Mouse (Mus musculus): ENCODE data around the gene Timm50. TPM values are rescaled to one million over a fixed set of nuclear protein-coding genes. Genes with fewer than 3 reads are reported as not detected.

The Timm50 gene
- total RNA-seq, 2 experiments from 2014 or later = 44.7 to 49.0 TPM

GRCm38 (mm10) chr7:28280630-28281029, 31.2 kb downstream of the Timm50 start:
- DNase-seq (ENCODE audit: extremely low spot score in 1 of 2, low spot score in 2 of 2) = no peak
- intact Hi-C loops (cut with DNase I) = no loop called here

- DNase-seq (ENCODE audit: extremely low spot score in 1 of 2, low spot score in 2 of 2) = no peak
- intact Hi-C loops (cut with DNase I) = no loop called here
These were observed 33.6 kb downstream of the Timm50 start for GRCm38 (mm10) chr7:28278279-28278652.

DNA sequence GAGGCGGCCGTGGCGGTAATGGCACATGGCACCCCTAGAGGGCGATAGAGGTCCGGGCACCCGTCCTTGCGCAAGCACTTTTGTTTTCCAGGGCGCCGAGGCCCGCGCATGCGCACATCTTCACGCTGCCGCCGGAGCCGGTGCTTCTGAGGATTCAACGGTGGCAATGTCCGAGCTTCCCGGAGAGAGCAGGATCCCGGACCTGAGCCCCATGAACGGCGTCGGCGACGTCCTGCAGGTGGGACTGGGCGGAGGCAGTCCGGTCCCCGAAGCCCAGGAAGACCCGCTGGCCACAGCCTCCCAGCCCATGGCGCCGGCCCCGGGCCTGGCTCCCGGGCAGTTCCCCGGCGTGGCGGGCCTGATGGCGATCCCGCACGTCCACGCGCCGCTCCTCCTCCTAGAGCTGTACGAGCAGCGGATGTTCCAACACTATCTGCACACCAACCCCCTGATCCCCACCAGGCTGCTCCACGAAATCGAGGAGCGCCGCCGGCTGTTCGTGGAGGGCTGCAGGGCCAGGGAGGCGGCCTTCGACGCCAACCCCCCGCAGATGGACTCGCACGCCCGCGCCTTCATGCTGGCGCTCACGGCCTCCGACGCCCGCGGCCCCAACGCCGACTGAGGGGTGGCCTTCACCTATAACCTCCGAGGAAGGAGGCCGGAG, 34.1 kb downstream of the Timm50 start, which contains the start of gene Eid2b:
Gene Eid2b (plus strand): TSS at position 125 of the 664 bp plus-strand sequence.
- DNase-seq (ENCODE audit: extremely low spot score in 1 of 2, low spot score in 2 of 2) = peak; percentile 93 to 96
- intact Hi-C loops (cut with DNase I) = no loop called here

DNA sequence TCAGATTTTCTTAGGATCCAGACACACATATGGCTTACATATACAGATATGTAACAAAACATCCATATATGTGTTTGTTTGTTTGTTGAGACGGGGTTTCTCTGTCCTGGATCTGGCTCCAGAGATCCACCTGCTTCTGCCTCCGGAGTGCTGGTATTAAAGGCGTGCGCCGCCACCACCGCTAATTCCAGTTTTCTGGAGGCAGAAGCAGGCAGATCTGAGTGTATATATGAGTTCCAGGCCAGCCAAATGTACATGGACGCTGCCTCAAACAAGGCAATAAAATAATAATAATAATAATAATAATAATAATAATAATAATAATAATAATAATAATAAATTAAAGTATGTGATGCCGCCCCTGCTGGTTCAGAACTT, 34.6 kb downstream of the Timm50 start:
- no peak for DNase-seq (ENCODE audit: extremely low spot score in 1 of 2, low spot score in 2 of 2)
- intact Hi-C loops (cut with DNase I) = no loop called here

- no peak for DNase-seq (ENCODE audit: extremely low spot score in 1 of 2, low spot score in 2 of 2)
- intact Hi-C loops (cut with DNase I) = no loop called here
These were observed 40.1 kb downstream of the Timm50 start for GRCm38 (mm10) chr7:28271761-28272160.

DNA sequence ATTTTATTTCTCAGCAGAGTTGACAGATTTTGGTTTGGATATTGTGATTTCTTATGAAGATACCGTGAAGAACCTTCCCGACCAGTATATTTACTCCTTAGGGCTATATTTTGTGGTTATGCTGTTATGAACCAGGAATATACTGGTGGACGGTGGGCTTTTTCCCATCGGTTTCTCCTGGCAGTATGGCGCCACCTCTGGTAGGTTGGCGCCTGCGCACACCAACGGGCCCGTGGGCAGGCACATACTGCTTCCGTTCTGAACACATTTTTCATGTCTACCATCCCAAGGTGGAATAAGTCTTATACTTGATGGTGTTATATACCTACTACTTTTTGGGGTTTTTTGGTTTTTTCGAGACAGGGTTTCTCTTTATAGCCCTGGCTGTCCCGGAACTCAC, 42.5 kb downstream of the Timm50 start:
- intact Hi-C loops (cut with DNase I) = loop anchor here (5.0 kb wide), 1 partner anchor 62 kb away; no protein-coding TSS in a partner anchor
- no peak for DNase-seq (ENCODE audit: extremely low spot score in 1 of 2, low spot score in 2 of 2)

GRCm38 (mm10) chr7:28268576-28268975, 43.3 kb downstream of the Timm50 start:
- intact Hi-C loops (cut with DNase I) = loop anchor here (5.0 kb wide), 1 partner anchor 61 kb away; no protein-coding TSS in a partner anchor
- no peak for DNase-seq (ENCODE audit: extremely low spot score in 1 of 2, low spot score in 2 of 2)

DNA sequence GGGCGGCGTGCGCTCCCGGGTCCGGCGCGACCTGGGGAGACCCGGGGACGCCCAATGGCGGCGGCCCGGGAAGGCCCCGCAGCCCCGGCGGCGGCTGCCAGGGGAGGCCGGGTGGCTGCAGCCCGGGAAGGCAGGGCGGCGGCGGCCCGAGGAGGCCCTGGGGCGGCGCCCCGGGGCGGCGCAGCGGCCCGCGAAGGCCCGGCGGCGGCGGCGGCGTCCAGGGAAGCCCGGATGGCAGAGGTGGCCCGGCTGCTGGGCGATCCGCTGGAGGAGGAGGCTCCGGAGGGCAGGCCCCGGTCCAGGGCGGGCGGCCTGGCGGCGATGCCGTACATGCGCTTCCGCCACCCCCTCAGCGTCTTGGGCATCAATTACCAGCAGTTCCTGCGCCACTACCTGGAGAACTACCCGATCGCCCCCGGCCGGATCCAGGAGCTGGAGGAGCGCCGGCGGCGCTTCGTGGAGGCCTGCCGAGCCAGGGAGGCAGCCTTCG, 43.8 kb downstream of the Timm50 start:
- intact Hi-C loops (cut with DNase I) = loop anchor here (5.0 kb wide), 1 partner anchor 61 kb away; no protein-coding TSS in a partner anchor
- DNase-seq (ENCODE audit: extremely low spot score in 1 of 2, low spot score in 2 of 2) = peak in 1 of 2 experiments; percentile 77

DNA sequence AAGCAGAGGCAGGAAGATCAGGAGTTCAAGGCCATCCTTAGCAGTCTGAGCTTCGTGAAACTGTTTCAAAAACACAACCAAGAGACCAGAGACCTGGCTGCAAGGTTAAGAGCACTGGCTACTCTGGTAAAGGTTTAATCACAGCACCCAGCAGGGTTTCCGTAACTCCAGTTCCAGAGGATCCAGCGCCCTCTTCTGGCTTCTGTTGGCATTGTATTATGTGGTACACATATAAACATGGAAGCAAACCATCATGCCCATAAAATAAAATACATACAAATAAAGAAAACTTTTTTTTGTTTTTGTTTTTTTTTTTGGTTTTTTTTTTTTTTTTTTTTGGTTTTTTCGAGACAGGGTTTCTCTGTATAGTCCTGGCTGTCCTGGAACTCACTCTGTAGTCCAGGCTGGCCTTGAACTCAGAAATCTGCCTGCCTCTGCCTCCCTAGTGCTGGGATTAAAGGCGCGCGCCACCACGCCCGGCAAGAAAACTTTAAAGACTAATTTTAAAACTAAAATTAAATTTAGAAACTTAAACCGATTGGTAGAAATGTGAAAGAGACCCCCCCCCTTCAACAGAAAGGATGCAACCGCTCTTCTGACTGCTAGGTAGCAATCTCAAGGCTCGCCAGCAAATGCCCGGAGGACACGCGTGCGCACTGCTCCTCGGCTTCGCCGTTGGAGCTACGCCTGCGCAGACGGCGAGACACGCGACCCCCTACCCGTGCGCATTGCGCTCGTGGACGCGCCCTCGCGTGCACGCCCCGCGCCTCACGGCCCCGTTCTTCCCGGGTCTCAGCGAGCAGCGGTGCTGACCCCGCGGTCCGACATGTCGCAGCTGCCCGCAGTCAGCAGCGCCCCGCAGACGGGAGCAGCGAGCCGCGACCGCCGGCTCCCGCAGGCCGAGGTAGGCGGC, 44.5 kb downstream of the Timm50 start, which contains the start of gene Eid2:
Gene Eid2 (plus strand): TSS at position 753 of the 913 bp plus-strand sequence.
- intact Hi-C loops (cut with DNase I) = loop anchor here (5.0 kb wide), 1 partner anchor 60 kb away; no protein-coding TSS in a partner anchor
- DNase-seq (ENCODE audit: extremely low spot score in 1 of 2, low spot score in 2 of 2) = peak; percentile 91 to 94

DNA sequence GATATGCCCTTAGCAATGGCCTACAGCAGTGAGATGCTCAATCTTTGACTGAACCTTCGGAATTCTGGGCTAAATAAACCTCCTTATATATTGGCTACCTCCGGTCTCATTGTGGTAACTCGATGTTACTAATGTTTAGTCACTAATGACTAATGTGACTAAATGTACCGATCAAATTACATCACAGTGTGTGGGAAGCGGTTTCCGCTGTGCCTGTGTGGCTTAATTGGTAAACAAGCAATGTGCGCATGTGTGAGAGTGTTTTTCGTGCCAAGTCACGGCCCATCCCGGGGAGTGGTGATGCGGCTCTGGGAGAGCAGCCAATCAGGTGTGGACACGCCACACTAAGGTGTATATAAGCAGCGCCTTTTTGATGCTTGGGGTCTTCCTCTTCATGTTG, 46.5 kb downstream of the Timm50 start:
- intact Hi-C loops (cut with DNase I) = loop anchor here (5.0 kb wide), 1 partner anchor 58 kb away; no protein-coding TSS in a partner anchor
- no peak for DNase-seq (ENCODE audit: extremely low spot score in 1 of 2, low spot score in 2 of 2)

GRCm38 (mm10) chr7:28263786-28264185, 48.1 kb downstream of the Timm50 start:
- intact Hi-C loops (cut with DNase I) = no loop called here
- DNase-seq (ENCODE audit: extremely low spot score in 1 of 2, low spot score in 2 of 2) = peak in 1 of 2 experiments; percentile 69

DNA sequence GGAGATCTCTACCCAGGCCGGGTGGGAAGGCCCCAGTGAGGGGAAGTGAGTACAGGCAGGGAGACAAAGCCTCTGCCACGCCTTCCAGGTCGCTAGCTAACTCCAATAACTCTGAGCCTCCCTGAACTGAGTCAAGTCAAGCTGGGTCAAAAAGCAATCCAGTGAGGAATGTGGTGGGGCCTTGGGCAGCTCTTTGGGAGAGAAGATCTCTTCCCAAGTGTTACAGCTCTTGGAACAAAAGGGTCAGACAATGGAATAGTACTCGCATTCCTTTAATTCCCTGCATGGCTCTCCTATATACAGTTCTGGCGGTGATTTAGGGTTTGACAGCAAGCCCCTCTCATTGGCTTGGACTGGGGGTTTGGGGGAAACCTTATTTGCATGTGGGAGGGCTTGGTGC, 49.0 kb downstream of the Timm50 start:
- DNase-seq (ENCODE audit: extremely low spot score in 1 of 2, low spot score in 2 of 2) = no peak
- intact Hi-C loops (cut with DNase I) = no loop called here

Other genes with a start within 250 kb of the Timm50 start
- under 1 TPM; 0.15 to 0.36 TPM for gene Fcgbp, start 240.8 kb downstream of the Timm50 start, total RNA-seq (2021)
- gene 9530053A07Rik, start 182.6 kb downstream of the Timm50 start, total RNA-seq (2021) = not detected
- 10 to 100 TPM; 69.4 to 74.5 TPM for gene Fbl, start 142.4 kb downstream of the Timm50 start, total RNA-seq (2021)
- 10 to 100 TPM; 32.9 to 34.8 TPM for gene Dyrk1b, start 132.6 kb downstream of the Timm50 start, total RNA-seq (2021)
- 10 to 100 TPM; 73.5 to 79.5 TPM for gene Eid2, start 44.2 kb downstream of the Timm50 start, total RNA-seq (2021)
- gene Eid2b, start 34.3 kb downstream of the Timm50 start, total RNA-seq (2021) = 10 to 100 TPM; 41.8 to 44.2 TPM
- gene Selenov, start 20.9 kb downstream of the Timm50 start, total RNA-seq (2021) = 1 to 10 TPM; 2.9 to 4.5 TPM
- 1 to 10 TPM; 1.8 to 3.1 TPM for gene Dll3, start 9.8 kb downstream of the Timm50 start, total RNA-seq (2021)
- gene Supt5, start 26.7 kb upstream of the Timm50 start, total RNA-seq (2021) = 100 to 1,000 TPM; 113 to 114 TPM
- 100 to 1,000 TPM; 642 to 668 TPM for gene Rps16, start 38.6 kb upstream of the Timm50 start, total RNA-seq (2021)
- gene Plekhg2, start 60.5 kb upstream of the Timm50 start, total RNA-seq (2021) = 10 to 100 TPM; 10.0 to 12.3 TPM
- gene Zfp36, start 68.2 kb upstream of the Timm50 start, total RNA-seq (2021) = 1 to 10 TPM; 1.8 to 2.4 TPM
- 10 to 100 TPM; 18.5 to 19.3 TPM for gene Med29, start 80.6 kb upstream of the Timm50 start, total RNA-seq (2021)
- gene Paf1, start 80.9 kb upstream of the Timm50 start, total RNA-seq (2021) = 10 to 100 TPM; 65.3 to 66.1 TPM
- gene Gmfg, start 125.4 kb upstream of the Timm50 start, total RNA-seq (2021) = 1 to 10 TPM; 3.3 to 5.0 TPM
- 100 to 1,000 TPM; 106 to 112 TPM for gene Lrfn1, start 139.9 kb upstream of the Timm50 start, total RNA-seq (2021)
- not detected for gene Ifnl2, start 198.4 kb upstream of the Timm50 start, total RNA-seq (2021)
- gene Ifnl3, start 210.8 kb upstream of the Timm50 start, total RNA-seq (2021) = not detected
- gene Sycn, start 228.8 kb upstream of the Timm50 start, total RNA-seq (2021) = not detected
- gene Nccrp1, start 235.2 kb upstream of the Timm50 start, total RNA-seq (2021) = under 1 TPM in 1 of 2 experiments, not detected in 1; 0.21 TPM

Data from left cerebral cortex, postnatal 10 days (tissue).